Mouse (Mus musculus): ENCODE measurements at regions not wholly inside any gene's neighbourhood (a gene's known extent, or its start where the extent isn't known, plus 50 kb on each side); places are given as distances from the start of the nearest gene placed in this dataset.

- DNase-seq (ENCODE audit: low spot score in 2 of 2), result peak in 1 of 2 experiments; percentile 0
These were observed 656.8 kb downstream of the Htr1a start for GRCm38 (mm10) chr13:106100239-106100638.

GRCm38 (mm10) chr13:106142128-106142527, 698.7 kb downstream of the Htr1a start:
- DNase-seq (ENCODE audit: low spot score in 2 of 2), result no peak

GRCm38 (mm10) chr13:106166377-106166776, 722.9 kb downstream of the Htr1a start:
- DNase-seq (ENCODE audit: low spot score in 2 of 2), result peak; percentile 11 to 15

GRCm38 (mm10) chr13:106173377-106173776, 729.9 kb downstream of the Htr1a start:
- no peak for DNase-seq (ENCODE audit: low spot score in 2 of 2)

- no peak for DNase-seq (ENCODE audit: low spot score in 2 of 2)
These were observed 730.9 kb downstream of the Htr1a start for GRCm38 (mm10) chr13:106174321-106174720.

- no peak for DNase-seq (ENCODE audit: low spot score in 2 of 2)
These were observed 737.3 kb downstream of the Htr1a start for GRCm38 (mm10) chr13:106180734-106181133.

Data from left cerebral cortex, adult 9 months (tissue).